Mouse (Mus musculus): ENCODE measurements at regions not wholly inside any gene's neighbourhood (a gene's known extent, or its start where the extent isn't known, plus 50 kb on each side); places are given as distances from the start of the nearest gene placed in this dataset.

DNA sequence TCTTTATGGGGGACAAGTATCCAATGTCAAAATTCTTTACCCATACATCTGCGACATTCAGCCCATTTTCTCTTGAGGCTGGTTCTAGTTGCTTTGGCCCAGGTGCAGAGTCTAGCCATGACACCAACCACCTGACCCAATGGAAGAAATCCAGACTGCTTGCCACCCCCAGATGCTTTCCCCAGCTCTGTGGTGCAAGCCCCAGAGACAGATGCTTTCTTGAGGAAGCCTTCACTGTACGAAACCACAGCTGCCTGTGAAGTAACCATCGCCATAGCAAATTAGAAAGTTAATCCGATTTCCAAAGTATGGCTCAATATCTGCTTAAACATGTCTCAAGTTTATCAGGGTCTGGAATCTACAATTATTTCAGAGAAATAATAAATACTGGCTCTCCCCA lies 138.5 kb downstream of the Arrdc4 start:
- no peak overlapping the region for H3K27ac ChIP-seq (replicated peaks)
- no peaks in the 10 kb centered on the region for H3K27me3 ChIP-seq
- H3K9ac ChIP-seq, result no peak overlapping the region
- no peak for ATAC-seq (ENCODE audit: insufficient number of reproducible peaks, low FRiP score, low TSS enrichment, low read depth)
- H3K36me3 ChIP-seq, result no peaks in the 10 kb centered on the region
- H3K4me3 ChIP-seq (replicated peaks), result no peak overlapping the region
- no peaks in the 10 kb centered on the region for H3K4me1 ChIP-seq
- WGBS, result 62% methylated on average over 4 of the region's 4 CpGs
- no peak overlapping the region for H3K4me2 ChIP-seq (replicated peaks)
- no peaks in the 10 kb centered on the region for H3K9me3 ChIP-seq (replicated peaks)

DNA sequence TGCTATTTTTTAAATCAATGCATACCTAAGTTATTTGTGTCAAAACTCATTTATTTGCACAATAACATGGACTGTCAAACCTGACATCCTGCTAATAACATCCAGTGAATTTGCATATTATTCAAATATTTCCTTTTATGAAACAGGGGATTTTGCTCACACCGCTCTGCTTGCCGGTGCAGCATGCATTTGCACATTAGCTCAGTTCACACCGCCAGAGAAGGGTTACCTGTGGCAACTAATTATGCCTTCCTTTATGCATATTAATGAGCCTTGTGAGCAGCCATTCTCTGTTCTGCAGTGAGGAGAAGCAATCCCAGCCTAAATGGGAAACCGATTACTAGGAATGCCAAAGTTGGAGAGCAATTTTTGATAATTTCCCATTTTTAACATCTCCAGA lies 141.9 kb downstream of the Arrdc4 start:
- Histone ChIP-seq H3K4me1 (no peaks in the 10 kb centered on the region), H3K4me2 (replicated peaks) (no peak overlapping the region), H3K27me3 (no peaks in the 10 kb centered on the region), H3K9ac (no peak overlapping the region), H3K27ac (replicated peaks) (no peak overlapping the region), H3K9me3 (replicated peaks) (no peaks in the 10 kb centered on the region), H3K4me3 (replicated peaks) (no peak overlapping the region), H3K36me3 (no peaks in the 10 kb centered on the region)
- no peak for ATAC-seq (ENCODE audit: insufficient number of reproducible peaks, low FRiP score, low TSS enrichment, low read depth)
- WGBS, result 74% methylated on average over 4 of the region's 4 CpGs

- H3K27ac ChIP-seq (replicated peaks), result no peak overlapping the region
- no peaks in the 10 kb centered on the region for H3K4me1 ChIP-seq
- no peak for ATAC-seq (ENCODE audit: insufficient number of reproducible peaks, low FRiP score, low TSS enrichment, low read depth)
- H3K36me3 ChIP-seq, result no peaks in the 10 kb centered on the region
- H3K9ac ChIP-seq, result no peak overlapping the region
- WGBS, result 84% methylated on average over 3 of the region's 3 CpGs
- H3K27me3 ChIP-seq, result no peaks in the 10 kb centered on the region
- no peak overlapping the region for H3K4me3 ChIP-seq (replicated peaks)
- no peaks in the 10 kb centered on the region for H3K9me3 ChIP-seq (replicated peaks)
- H3K4me2 ChIP-seq (replicated peaks), result no peak overlapping the region
Observed at GRCm38 (mm10) chr7:68606278-68606677, 142.8 kb downstream of the Arrdc4 start.

GRCm38 (mm10) chr7:68603711-68604110 lies 145.3 kb downstream of the Arrdc4 start:
- H3K9me3 ChIP-seq (replicated peaks), result no peaks in the 10 kb centered on the region
- H3K27ac ChIP-seq (replicated peaks), result no peak overlapping the region
- no peaks in the 10 kb centered on the region for H3K36me3 ChIP-seq
- no peak overlapping the region for H3K4me3 ChIP-seq (replicated peaks)
- H3K9ac ChIP-seq, result no peak overlapping the region
- 57% methylated on average over 2 of the region's 2 CpGs for WGBS
- H3K4me1 ChIP-seq, result no peaks in the 10 kb centered on the region
- no peak for ATAC-seq (ENCODE audit: insufficient number of reproducible peaks, low FRiP score, low TSS enrichment, low read depth)
- H3K27me3 ChIP-seq, result no peaks in the 10 kb centered on the region
- no peak overlapping the region for H3K4me2 ChIP-seq (replicated peaks)

GRCm38 (mm10) chr7:68602003-68602402 lies 147.0 kb downstream of the Arrdc4 start:
- no peak for ATAC-seq (ENCODE audit: insufficient number of reproducible peaks, low FRiP score, low TSS enrichment, low read depth)
- no peaks in the 10 kb centered on the region for H3K36me3 ChIP-seq
- no peak overlapping the region for H3K4me2 ChIP-seq (replicated peaks)
- WGBS, result 61% methylated on average over 6 of the region's 6 CpGs
- no peak overlapping the region for H3K9ac ChIP-seq
- H3K9me3 ChIP-seq (replicated peaks), result no peaks in the 10 kb centered on the region
- no peak overlapping the region for H3K4me3 ChIP-seq (replicated peaks)
- no peak overlapping the region for H3K27ac ChIP-seq (replicated peaks)
- no peaks in the 10 kb centered on the region for H3K27me3 ChIP-seq
- no peaks in the 10 kb centered on the region for H3K4me1 ChIP-seq

- Histone ChIP-seq H3K27ac (replicated peaks) (no peak overlapping the region), H3K9ac (no peak overlapping the region), H3K4me2 (replicated peaks) (no peak overlapping the region), H3K36me3 (no peaks in the 10 kb centered on the region), H3K4me1 (0 out of 2 replicates have a peak, but pooled peaks cover 3% of the 10 kb centered on the region), H3K4me3 (replicated peaks) (no peak overlapping the region), H3K9me3 (replicated peaks) (no peaks in the 10 kb centered on the region), H3K27me3 (peaks cover 3% of the 10 kb centered on the region)
- 49% methylated on average over 4 of the region's 4 CpGs for WGBS
- ATAC-seq (ENCODE audit: insufficient number of reproducible peaks, low FRiP score, low TSS enrichment, low read depth), result no peak
Observed at GRCm38 (mm10) chr7:68594017-68594386, 155.0 kb downstream of the Arrdc4 start.

- Histone ChIP-seq H3K27ac (replicated peaks) (no peak overlapping the region), H3K9ac (no peak overlapping the region), H3K27me3 (peaks cover 3% of the 10 kb centered on the region), H3K4me3 (replicated peaks) (no peak overlapping the region), H3K4me1 (0 out of 2 replicates have a peak, but pooled peaks cover 3% of the 10 kb centered on the region), H3K4me2 (replicated peaks) (no peak overlapping the region), H3K9me3 (replicated peaks) (no peaks in the 10 kb centered on the region), H3K36me3 (no peaks in the 10 kb centered on the region)
- no peak for ATAC-seq (ENCODE audit: insufficient number of reproducible peaks, low FRiP score, low TSS enrichment, low read depth)
- WGBS, result 33% methylated on average over 15 of the region's 15 CpGs
Observed at GRCm38 (mm10) chr7:68593344-68594016, 155.6 kb downstream of the Arrdc4 start.

- no peaks in the 10 kb centered on the region for H3K9me3 ChIP-seq (replicated peaks)
- 77% methylated on average over 13 of the region's 13 CpGs for WGBS
- no peak for ATAC-seq (ENCODE audit: insufficient number of reproducible peaks, low FRiP score, low TSS enrichment, low read depth)
- no peaks in the 10 kb centered on the region for H3K4me1 ChIP-seq
- no peaks in the 10 kb centered on the region for H3K36me3 ChIP-seq
- H3K27me3 ChIP-seq, result peaks cover 18% of the 10 kb centered on the region
- no peak overlapping the region for H3K4me2 ChIP-seq (replicated peaks)
- H3K9ac ChIP-seq, result no peak overlapping the region
- H3K27ac ChIP-seq (replicated peaks), result no peak overlapping the region
- no peak overlapping the region for H3K4me3 ChIP-seq (replicated peaks)
Observed at GRCm38 (mm10) chr7:68582540-68583325, 166.3 kb downstream of the Arrdc4 start.

DNA sequence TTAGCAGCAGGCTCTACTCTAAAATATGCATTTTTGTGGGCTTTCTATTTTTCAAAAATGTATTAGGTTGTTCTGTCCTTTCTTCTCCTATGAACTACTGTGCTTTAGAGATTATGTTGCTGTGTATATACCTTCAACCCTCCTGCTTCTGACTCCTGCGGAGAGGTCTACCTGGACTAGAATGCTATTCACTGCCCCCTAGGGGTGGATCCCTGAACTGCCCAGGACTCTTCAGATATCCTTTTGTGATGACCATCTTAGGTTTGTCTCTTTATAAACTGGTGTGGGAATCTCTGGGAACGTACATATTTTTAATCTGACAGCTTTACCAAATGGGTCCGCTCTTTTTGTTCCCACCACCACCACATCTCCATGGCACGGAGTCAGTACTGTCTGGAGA lies 168.4 kb downstream of the Arrdc4 start:
- Histone ChIP-seq H3K4me3 (replicated peaks) (no peak overlapping the region), H3K27ac (replicated peaks) (no peak overlapping the region), H3K27me3 (peaks cover 20% of the 10 kb centered on the region), H3K9ac (no peak overlapping the region), H3K4me1 (no peaks in the 10 kb centered on the region), H3K9me3 (replicated peaks) (no peaks in the 10 kb centered on the region), H3K36me3 (no peaks in the 10 kb centered on the region), H3K4me2 (replicated peaks) (no peak overlapping the region)
- ATAC-seq (ENCODE audit: insufficient number of reproducible peaks, low FRiP score, low TSS enrichment, low read depth), result no peak
- 34% methylated on average over 4 of the region's 4 CpGs for WGBS

GRCm38 (mm10) chr7:68579666-68580065 lies 169.4 kb downstream of the Arrdc4 start:
- no peak for ATAC-seq (ENCODE audit: insufficient number of reproducible peaks, low FRiP score, low TSS enrichment, low read depth)
- 4% methylated on average over 10 of the region's 10 CpGs for WGBS
- Histone ChIP-seq H3K9me3 (replicated peaks) (no peaks in the 10 kb centered on the region), H3K4me1 (no peaks in the 10 kb centered on the region), H3K4me2 (replicated peaks) (peak overlapping the region; percentile 48), H3K9ac (no peak overlapping the region), H3K4me3 (replicated peaks) (peak overlapping the region; percentile 36), H3K36me3 (no peaks in the 10 kb centered on the region), H3K27ac (replicated peaks) (no peak overlapping the region), H3K27me3 (peaks cover 20% of the 10 kb centered on the region)

DNA sequence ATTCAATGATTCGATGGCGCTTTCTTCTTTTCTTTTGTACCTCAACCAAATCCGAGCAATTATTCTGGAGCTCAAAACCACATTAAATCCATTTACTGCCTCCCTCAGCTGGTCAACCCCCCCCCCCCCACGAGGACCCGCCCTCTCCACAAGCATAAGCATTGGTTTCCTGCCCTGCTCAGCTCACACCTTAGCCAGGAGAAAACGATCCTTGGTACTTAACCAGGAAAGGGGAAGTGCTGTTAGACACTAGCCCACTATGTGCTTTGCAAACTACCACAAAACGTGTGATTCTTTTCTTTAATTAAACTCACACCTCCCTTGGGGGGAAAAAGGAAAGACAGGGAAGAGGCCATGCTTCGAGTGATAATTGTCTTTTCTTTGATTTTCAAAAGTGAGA lies 169.8 kb downstream of the Arrdc4 start:
- Histone ChIP-seq H3K27me3 (peaks cover 20% of the 10 kb centered on the region), H3K9me3 (replicated peaks) (no peaks in the 10 kb centered on the region), H3K4me3 (replicated peaks) (no peak overlapping the region), H3K9ac (no peak overlapping the region), H3K27ac (replicated peaks) (no peak overlapping the region), H3K4me2 (replicated peaks) (no peak overlapping the region), H3K4me1 (no peaks in the 10 kb centered on the region), H3K36me3 (no peaks in the 10 kb centered on the region)
- 33% methylated on average over 8 of the region's 8 CpGs for WGBS
- no peak for ATAC-seq (ENCODE audit: insufficient number of reproducible peaks, low FRiP score, low TSS enrichment, low read depth)

GRCm38 (mm10) chr7:68571315-68571714 lies 177.7 kb downstream of the Arrdc4 start:
- no peak overlapping the region for H3K4me3 ChIP-seq (replicated peaks)
- H3K27ac ChIP-seq (replicated peaks), result no peak overlapping the region
- ATAC-seq (ENCODE audit: insufficient number of reproducible peaks, low FRiP score, low TSS enrichment, low read depth), result no peak
- no peaks in the 10 kb centered on the region for H3K4me1 ChIP-seq
- H3K9ac ChIP-seq, result no peak overlapping the region
- no peaks in the 10 kb centered on the region for H3K36me3 ChIP-seq
- 57% methylated on average over 4 of the region's 4 CpGs for WGBS
- no peaks in the 10 kb centered on the region for H3K27me3 ChIP-seq
- no peak overlapping the region for H3K4me2 ChIP-seq (replicated peaks)
- H3K9me3 ChIP-seq (replicated peaks), result no peaks in the 10 kb centered on the region
